ENCODE assay signal across 12 mouse cellular contexts in the genomic region with DNA sequence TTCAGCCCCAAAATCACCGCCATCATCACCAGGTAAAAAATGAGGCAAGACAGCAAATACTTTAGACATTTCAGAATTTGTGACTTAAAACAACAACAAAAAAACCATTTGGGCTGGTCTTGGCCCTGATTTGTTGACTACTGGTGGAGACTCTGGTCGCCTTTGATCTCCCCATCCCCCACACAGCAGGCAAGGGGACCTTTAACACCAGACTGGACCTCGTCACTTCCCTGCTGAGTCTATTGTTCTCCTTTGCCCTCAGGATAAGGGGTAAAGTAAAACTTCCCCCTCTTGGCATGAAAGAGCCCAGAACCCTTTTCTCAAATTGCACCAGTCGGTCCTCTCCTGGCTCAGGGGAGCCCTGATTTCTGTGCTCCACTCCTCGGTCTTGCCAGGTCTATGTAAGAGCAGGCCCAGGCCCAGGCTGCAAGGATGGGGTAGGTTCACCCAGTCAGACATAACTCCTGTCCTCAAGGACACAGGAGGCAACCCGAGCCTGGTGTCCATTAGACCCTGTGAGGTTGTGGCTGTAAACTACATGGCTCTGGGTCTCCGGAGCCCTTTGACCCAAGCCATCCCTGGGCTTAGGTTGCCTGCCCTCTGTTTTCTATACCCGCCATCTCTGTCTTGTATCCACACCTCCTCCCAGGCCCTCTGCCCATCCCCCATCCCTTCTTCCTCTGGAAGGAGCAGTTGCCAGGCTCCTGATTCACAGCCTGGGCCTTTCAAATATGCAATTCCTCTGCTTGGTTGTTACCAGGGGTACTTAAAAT. TPM values are rescaled to one million over a fixed set of nuclear protein-coding genes. Genes with fewer than 3 reads are reported as not detected.
DNase-seq lines count a peak whose midpoint lies in the region; ATAC-seq and TF ChIP-seq lines count a peak whose summit lies in the region.
"Had no signal": no experiment of that assay in that cellular context is flagged by ENCODE, and none has a peak within 500 bp of the region (broad histone marks: within the 10 kb centered on the region; RNA-seq: fewer than 3 reads in every experiment).

No protein-coding gene starts in this region.

- peaks cover 13% of the 10 kb centered on the region for H3K4me1 ChIP-seq in midbrain, embryonic 11.5 days (ENCODE audit: control insufficient read depth, insufficient read depth, low read length)
- peaks cover 2% of the 10 kb centered on the region; the same call in 1 of the 2 replicates for H3K4me1 ChIP-seq in midbrain, embryonic 16.5 days (ENCODE audit: control insufficient read depth, insufficient read depth, low read length)
- H3K4me1 ChIP-seq in limb, embryonic 11.5 days (ENCODE audit: control insufficient read depth, insufficient read depth, low read length) = peaks cover 31% of the 10 kb centered on the region
- peaks cover 28% of the 10 kb centered on the region for H3K4me1 ChIP-seq in small intestine, adult 2 months (ENCODE audit: control insufficient read depth, insufficient read depth, insufficient read length, low read length)

- 11% methylated on average over 8 of the region's 8 CpGs for WGBS in midbrain, embryonic 11.5 days
- 15% methylated on average over 8 of the region's 8 CpGs for WGBS in midbrain, embryonic 16.5 days
- WGBS in limb, embryonic 11.5 days = 10% methylated on average over 8 of the region's 8 CpGs
- WGBS in small intestine, adult 2 months = 62% methylated on average over 8 of the region's 8 CpGs

- no peak overlapping the region for H3K4me3 ChIP-seq in midbrain, embryonic 11.5 days (ENCODE audit: low read depth, low read length)
- no peak overlapping the region for H3K4me3 ChIP-seq in midbrain, embryonic 16.5 days (ENCODE audit: low read depth, low read length)
- H3K4me3 ChIP-seq in limb, embryonic 11.5 days (ENCODE audit: low read depth, low read length) = no peak overlapping the region; the same call in 1 of the 2 replicates
- H3K4me3 ChIP-seq in small intestine, adult 2 months (ENCODE audit: low read depth, low read length) = peak overlapping the region; percentile 89
- H3K4me3 ChIP-seq: embryonic facial prominence, embryonic 15.5 days; heart, embryonic 15.5 days; left cerebral cortex, adult 2 months; myocyte had no signal

- TF ChIP-seq CTCF in small intestine, adult 2 months (IDR thresholded peaks at IDR 0.05; ENCODE audit: extremely low read depth, insufficient read length, insufficient replicate concordance, low read depth, low read length) = no peak

- peak; percentile 87 for DNase-seq in midbrain, embryonic 11.5 days (ENCODE audit: low spot score, missing footprints)
- peak; percentile 78 for DNase-seq in embryo, embryonic 11 days
- DNase-seq in limb, embryonic 11.5 days (ENCODE audit: low spot score) = peak; percentile 76
- no peak for DNase-seq in spleen, postnatal 36 days (ENCODE audit: low spot score in 2 of 2)
- DNase-seq in thymus, postnatal 0 days (ENCODE audit: low spot score) = no peak
- DNase-seq: lung, postnatal 14 days had no signal

- no peaks in the 10 kb centered on the region for H3K9me3 ChIP-seq in midbrain, embryonic 11.5 days (ENCODE audit: control insufficient read depth, low read length)
- no peaks in the 10 kb centered on the region for H3K9me3 ChIP-seq in midbrain, embryonic 16.5 days (replicated peaks; ENCODE audit: control insufficient read depth, low read length, poor library complexity, severe bottlenecking)
- H3K9me3 ChIP-seq in limb, embryonic 11.5 days (ENCODE audit: control insufficient read depth, low read length) = no peaks in the 10 kb centered on the region
- H3K9me3 ChIP-seq: embryonic facial prominence, embryonic 15.5 days; heart, embryonic 15.5 days had no signal

- H3K4me2 ChIP-seq in midbrain, embryonic 11.5 days = no peak overlapping the region
- H3K4me2 ChIP-seq in midbrain, embryonic 16.5 days (ENCODE audit: low read length) = no peak overlapping the region
- H3K4me2 ChIP-seq in limb, embryonic 11.5 days (ENCODE audit: low read depth, severe bottlenecking) = peak overlapping the region; percentile 54; the same call in 1 of the 2 replicates
- H3K4me2 ChIP-seq: embryonic facial prominence, embryonic 15.5 days had no signal

- H3K27ac ChIP-seq in midbrain, embryonic 11.5 days (ENCODE audit: low read depth, low read length) = peak overlapping the region; percentile 35
- H3K27ac ChIP-seq in midbrain, embryonic 16.5 days (ENCODE audit: low read length) = no peak overlapping the region
- H3K27ac ChIP-seq in limb, embryonic 11.5 days (replicated peaks; ENCODE audit: low read depth, low read length) = peak overlapping the region; percentile 81
- peak overlapping the region; percentile 79 for H3K27ac ChIP-seq in small intestine, adult 2 months (ENCODE audit: insufficient read depth, low read depth, low read length)
- H3K27ac ChIP-seq: embryonic facial prominence, embryonic 15.5 days; heart, embryonic 15.5 days; left cerebral cortex, adult 2 months had no signal

- ATAC-seq in midbrain, embryonic 11.5 days (ENCODE audit: low FRiP score) = no peak
- no peak for ATAC-seq in midbrain, embryonic 16.5 days
- ATAC-seq in limb, embryonic 11.5 days (ENCODE audit: insufficient number of reproducible peaks, low FRiP score, low TSS enrichment, low read depth) = no peak

- no peak for TF ChIP-seq POLR2A in small intestine, adult 2 months (IDR thresholded peaks at IDR 0.05; ENCODE audit: low read depth, low read length)

- no peak overlapping the region for H3K9ac ChIP-seq in midbrain, embryonic 11.5 days (ENCODE audit: low read length)
- H3K9ac ChIP-seq in midbrain, embryonic 16.5 days (ENCODE audit: low read depth, low read length) = no peak overlapping the region
- peak overlapping the region; percentile 47 for H3K9ac ChIP-seq in limb, embryonic 11.5 days (ENCODE audit: low read length)
- H3K9ac ChIP-seq: embryonic facial prominence, embryonic 15.5 days; heart, embryonic 15.5 days had no signal

- no peaks in the 10 kb centered on the region for H3K27me3 ChIP-seq in midbrain, embryonic 11.5 days (ENCODE audit: control insufficient read depth, insufficient read depth, low read length)
- peaks cover 7% of the 10 kb centered on the region; the same call in 1 of the 2 replicates for H3K27me3 ChIP-seq in midbrain, embryonic 16.5 days (ENCODE audit: control insufficient read depth, insufficient read depth, low read depth, low read length)
- H3K27me3 ChIP-seq in limb, embryonic 11.5 days (ENCODE audit: control insufficient read depth, insufficient read depth, low read length) = no peaks in the 10 kb centered on the region
- no peaks in the 10 kb centered on the region for H3K27me3 ChIP-seq in small intestine, adult 2 months (ENCODE audit: control insufficient read depth, insufficient read depth, low read length)

- no peaks in the 10 kb centered on the region for H3K36me3 ChIP-seq in midbrain, embryonic 11.5 days (ENCODE audit: control insufficient read depth, insufficient read depth, low read length)
- no peaks in the 10 kb centered on the region for H3K36me3 ChIP-seq in midbrain, embryonic 16.5 days (ENCODE audit: control insufficient read depth, insufficient read depth, low read length)
- H3K36me3 ChIP-seq in limb, embryonic 11.5 days (ENCODE audit: control insufficient read depth, insufficient read depth, low read length) = no peaks in the 10 kb centered on the region
- no peaks in the 10 kb centered on the region for H3K36me3 ChIP-seq in small intestine, adult 2 months (ENCODE audit: control insufficient read depth, insufficient read depth, low read length)
- H3K36me3 ChIP-seq: embryonic facial prominence, embryonic 15.5 days; heart, embryonic 15.5 days had no signal

RNA-seq across cellular contexts. Expression of a gene that starts 1.3 kb away (rescaled TPM):
- 10.1 and 13.0 TPM in 2 replicates for polyA plus RNA-seq in midbrain, embryonic 11.5 days (2014; fragmentation: Nextera tagmentation; extraction: Ambion mirVana)
- 1.1 and 1.2 TPM in 2 replicates for polyA plus RNA-seq in midbrain, embryonic 16.5 days (2015; fragmentation: Nextera tagmentation; extraction: Ambion mirVana)
- 37.0 and 41.3 TPM in 2 replicates for polyA plus RNA-seq in limb, embryonic 11.5 days (2014; fragmentation: Nextera tagmentation; extraction: Ambion mirVana)
- polyA plus RNA-seq in small intestine, adult 2 months (2012; rRNA removed) = 377 and 652 TPM in 2 replicates
- 0.25 and 0.51 TPM in 2 replicates for polyA plus RNA-seq in thymus, postnatal 0 days (2015; fragmentation: Nextera tagmentation; extraction: Ambion mirVana)

RNA-seq across cellular contexts. Expression of a gene that starts 30.2 kb away (rescaled TPM):
- 38.8 and 43.1 TPM in 2 replicates for polyA plus RNA-seq in midbrain, embryonic 11.5 days (2014; fragmentation: Nextera tagmentation; extraction: Ambion mirVana)
- polyA plus RNA-seq in midbrain, embryonic 16.5 days (2015; fragmentation: Nextera tagmentation; extraction: Ambion mirVana) = 140 and 155 TPM in 2 replicates
- polyA plus RNA-seq in limb, embryonic 11.5 days (2014; fragmentation: Nextera tagmentation; extraction: Ambion mirVana) = 4.1 and 4.7 TPM in 2 replicates
- 1.1 and 1.2 TPM in 2 replicates for polyA plus RNA-seq in small intestine, adult 2 months (2012; rRNA removed)
- 0.35 and 0.84 TPM in 2 replicates for polyA plus RNA-seq in thymus, postnatal 0 days (2015; fragmentation: Nextera tagmentation; extraction: Ambion mirVana)

RNA-seq across cellular contexts. Expression of a gene that starts 54.6 kb away (rescaled TPM):
- polyA plus RNA-seq in midbrain, embryonic 11.5 days (2014; fragmentation: Nextera tagmentation; extraction: Ambion mirVana) = 8.7 and 9.8 TPM in 2 replicates
- polyA plus RNA-seq in midbrain, embryonic 16.5 days (2015; fragmentation: Nextera tagmentation; extraction: Ambion mirVana) = 22.0 and 24.0 TPM in 2 replicates
- 10.6 and 12.3 TPM in 2 replicates for polyA plus RNA-seq in limb, embryonic 11.5 days (2014; fragmentation: Nextera tagmentation; extraction: Ambion mirVana)
- 159 and 234 TPM in 2 replicates for polyA plus RNA-seq in small intestine, adult 2 months (2012; rRNA removed)
- polyA plus RNA-seq in thymus, postnatal 0 days (2015; fragmentation: Nextera tagmentation; extraction: Ambion mirVana) = 6.6 and 7.2 TPM in 2 replicates

Comparison
In these comparisons a context has a peak if more than half of its experiments do, and no peak if none do; other contexts are left out.
1. DNase-seq: peak in midbrain, embryonic 11.5 days (single experiment), embryo, embryonic 11 days (single experiment) and limb, embryonic 11.5 days (single experiment); none in spleen, postnatal 36 days (0 of 2) and thymus, postnatal 0 days (single experiment).